Mouse (Mus musculus): ENCODE measurements at regions not wholly inside any gene's neighbourhood (a gene's known extent, or its start where the extent isn't known, plus 50 kb on each side); places are given as distances from the start of the nearest gene placed in this dataset.

- DNase-seq (ENCODE audit: low read depth, low spot score) = no peak
Measured at GRCm38 (mm10) chr5:46092549-46092948, 235.1 kb upstream of the Lcorl start.

GRCm38 (mm10) chr5:46086885-46087284 is 229.5 kb upstream of the Lcorl start:
- no peak for DNase-seq (ENCODE audit: low read depth, low spot score)

GRCm38 (mm10) chr5:46083293-46083692 is 225.9 kb upstream of the Lcorl start:
- no peak for DNase-seq (ENCODE audit: low read depth, low spot score)

- DNase-seq (ENCODE audit: low read depth, low spot score) = no peak
Measured at GRCm38 (mm10) chr5:46073744-46074143, 216.3 kb upstream of the Lcorl start.

- no peak for DNase-seq (ENCODE audit: low read depth, low spot score)
Measured at GRCm38 (mm10) chr5:46073136-46073535, 215.7 kb upstream of the Lcorl start.

GRCm38 (mm10) chr5:46059910-46060309 is 202.5 kb upstream of the Lcorl start:
- no peak for DNase-seq (ENCODE audit: low read depth, low spot score)

GRCm38 (mm10) chr5:46054850-46055249 is 197.4 kb upstream of the Lcorl start:
- DNase-seq (ENCODE audit: low read depth, low spot score) = no peak

- DNase-seq (ENCODE audit: low read depth, low spot score) = no peak
Measured at GRCm38 (mm10) chr5:46042684-46043348, 185.4 kb upstream of the Lcorl start.

- no peak for DNase-seq (ENCODE audit: low read depth, low spot score)
Measured at GRCm38 (mm10) chr5:46033008-46033676, 175.7 kb upstream of the Lcorl start.

- no peak for DNase-seq (ENCODE audit: low read depth, low spot score)
Measured at GRCm38 (mm10) chr5:46032206-46032605, 174.8 kb upstream of the Lcorl start.

GRCm38 (mm10) chr5:46024138-46024537 is 166.7 kb upstream of the Lcorl start:
- DNase-seq (ENCODE audit: low read depth, low spot score) = no peak

- no peak for DNase-seq (ENCODE audit: low read depth, low spot score)
Measured at GRCm38 (mm10) chr5:46023456-46023855, 166.0 kb upstream of the Lcorl start.

GRCm38 (mm10) chr5:46022047-46022422 is 164.6 kb upstream of the Lcorl start:
- no peak for DNase-seq (ENCODE audit: low read depth, low spot score)

GRCm38 (mm10) chr5:46021398-46022046 is 164.1 kb upstream of the Lcorl start:
- no peak for DNase-seq (ENCODE audit: low read depth, low spot score)

- no peak for DNase-seq (ENCODE audit: low read depth, low spot score)
Measured at GRCm38 (mm10) chr5:46020175-46020574, 162.8 kb upstream of the Lcorl start.

GRCm38 (mm10) chr5:46007446-46007845 is 150.0 kb upstream of the Lcorl start:
- DNase-seq (ENCODE audit: low read depth, low spot score) = no peak

GRCm38 (mm10) chr5:46006691-46007090 is 149.3 kb upstream of the Lcorl start:
- no peak for DNase-seq (ENCODE audit: low read depth, low spot score)

- no peak for DNase-seq (ENCODE audit: low read depth, low spot score)
Measured at GRCm38 (mm10) chr5:46006228-46006627, 148.8 kb upstream of the Lcorl start.

GRCm38 (mm10) chr5:46005631-46006030 is 148.2 kb upstream of the Lcorl start:
- DNase-seq (ENCODE audit: low read depth, low spot score) = no peak

GRCm38 (mm10) chr5:46002011-46002410 is 144.6 kb upstream of the Lcorl start:
- no peak for DNase-seq (ENCODE audit: low read depth, low spot score)

- DNase-seq (ENCODE audit: low read depth, low spot score) = no peak
Measured at GRCm38 (mm10) chr5:45957766-45958165, 100.4 kb upstream of the Lcorl start.

- DNase-seq (ENCODE audit: low read depth, low spot score) = no peak
Measured at GRCm38 (mm10) chr5:45943970-45944369, 86.6 kb upstream of the Lcorl start.

- DNase-seq (ENCODE audit: low read depth, low spot score) = no peak
Measured at GRCm38 (mm10) chr5:45932970-45933369, 75.6 kb upstream of the Lcorl start.
